30 mouse cellular contexts compared by ENCODE assay signal in the genomic region with DNA sequence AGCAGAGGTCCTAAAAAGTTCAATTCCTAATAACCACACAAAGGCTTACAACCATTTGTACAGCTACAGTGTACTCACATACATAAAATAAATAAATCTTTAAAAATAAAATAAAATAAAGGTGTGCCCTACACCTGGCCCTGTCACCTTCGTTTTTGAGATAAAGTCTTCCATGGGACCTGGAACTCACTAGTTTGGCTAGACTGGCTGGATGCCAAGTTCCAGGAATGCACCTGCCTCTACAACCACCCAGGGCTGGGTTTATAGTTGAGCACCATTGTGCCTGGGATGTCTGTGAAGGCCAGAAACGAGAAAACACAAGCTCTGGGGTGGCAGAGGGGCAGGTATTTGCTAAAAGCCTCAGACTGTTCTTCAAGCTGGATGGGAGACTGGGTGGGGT. TPM values are rescaled to one million over a fixed set of nuclear protein-coding genes. Genes with fewer than 3 reads are reported as not detected.
DNase-seq lines count a peak whose midpoint lies in the region; ATAC-seq and TF ChIP-seq lines count a peak whose summit lies in the region.
"Had no signal": no experiment of that assay in that cellular context is flagged by ENCODE, and none has a peak within 500 bp of the region (broad histone marks: within the 10 kb centered on the region; RNA-seq: fewer than 3 reads in every experiment).

No protein-coding gene starts in this region.

- H3K4me1 ChIP-seq in intestine, embryonic 16.5 days (ENCODE audit: control insufficient read depth, insufficient read depth, low read length): peaks cover 4% of the 10 kb centered on the region; the same call in 1 of the 2 replicates
- no peaks in the 10 kb centered on the region for H3K4me1 ChIP-seq in intestine, postnatal 0 days (replicated peaks; ENCODE audit: control insufficient read depth, insufficient read depth, low read length)
- peaks cover 18% of the 10 kb centered on the region for H3K4me1 ChIP-seq in lung, embryonic 15.5 days
- H3K4me1 ChIP-seq in lung, adult 2 months (ENCODE audit: control insufficient read depth, insufficient read depth, low read length): peaks cover 2% of the 10 kb centered on the region; the same call in 1 of the 2 replicates
- peaks cover 7% of the 10 kb centered on the region; the same call in 1 of the 2 replicates for H3K4me1 ChIP-seq in stomach, embryonic 15.5 days
- no peaks in the 10 kb centered on the region; the same call in 1 of the 2 replicates for H3K4me1 ChIP-seq in liver, embryonic 11.5 days (replicated peaks; ENCODE audit: control insufficient read depth, insufficient read depth, low read length)
- peaks cover 8% of the 10 kb centered on the region; the same call in 1 of the 2 replicates for H3K4me1 ChIP-seq in forebrain, embryonic 16.5 days (replicated peaks; ENCODE audit: control insufficient read depth, insufficient read depth, low read length)
- H3K4me1 ChIP-seq: heart, embryonic 15.5 days; hindbrain, embryonic 12.5 days; midbrain, embryonic 10.5 days; midbrain, embryonic 15.5 days had no signal

- H3K4me2 ChIP-seq in intestine, embryonic 16.5 days (ENCODE audit: low read depth, low read length): no peak overlapping the region
- H3K4me2 ChIP-seq in intestine, postnatal 0 days (replicated peaks; ENCODE audit: low read depth): no peak overlapping the region
- H3K4me2 ChIP-seq in lung, embryonic 15.5 days: no peak overlapping the region
- no peak overlapping the region for H3K4me2 ChIP-seq in stomach, embryonic 15.5 days
- H3K4me2 ChIP-seq in liver, embryonic 11.5 days: no peak overlapping the region
- no peak overlapping the region for H3K4me2 ChIP-seq in forebrain, embryonic 16.5 days (ENCODE audit: low read length)
- H3K4me2 ChIP-seq: forebrain, embryonic 13.5 days; heart, embryonic 15.5 days; hindbrain, embryonic 12.5 days; intestine, embryonic 15.5 days; limb, embryonic 12.5 days; midbrain, embryonic 15.5 days; neural tube, embryonic 15.5 days had no signal

- no peak for TF ChIP-seq POLR2A in lung, adult 2 months (IDR thresholded peaks at IDR 0.05; ENCODE audit: borderline replicate concordance, extremely low read depth, low read depth, low read length)

- WGBS in intestine, embryonic 16.5 days: 28% methylated on average over 2 of the region's 2 CpGs
- 19% methylated on average over 2 of the region's 2 CpGs for WGBS in intestine, postnatal 0 days
- WGBS in lung, embryonic 15.5 days: 21% methylated on average over 2 of the region's 2 CpGs
- 31% methylated on average over 2 of the region's 2 CpGs for WGBS in lung, adult 2 months
- 36% methylated on average over 2 of the region's 2 CpGs for WGBS in stomach, embryonic 15.5 days
- WGBS in liver, embryonic 11.5 days: 52% methylated on average over 2 of the region's 2 CpGs
- WGBS in forebrain, embryonic 16.5 days: 43% methylated on average over 2 of the region's 2 CpGs

- H3K36me3 ChIP-seq in intestine, embryonic 16.5 days (ENCODE audit: control insufficient read depth, insufficient read depth, low read length): no peaks in the 10 kb centered on the region
- H3K36me3 ChIP-seq in intestine, postnatal 0 days (ENCODE audit: control insufficient read depth, insufficient read depth): no peaks in the 10 kb centered on the region
- no peaks in the 10 kb centered on the region for H3K36me3 ChIP-seq in lung, embryonic 15.5 days
- H3K36me3 ChIP-seq in stomach, embryonic 15.5 days: no peaks in the 10 kb centered on the region
- no peaks in the 10 kb centered on the region for H3K36me3 ChIP-seq in liver, embryonic 11.5 days (ENCODE audit: control insufficient read depth, insufficient read depth, low read length)
- H3K36me3 ChIP-seq in forebrain, embryonic 16.5 days (ENCODE audit: control insufficient read depth, insufficient read depth): no peaks in the 10 kb centered on the region
- H3K36me3 ChIP-seq: heart, embryonic 15.5 days; hindbrain, embryonic 12.5 days; intestine, embryonic 15.5 days; limb, embryonic 12.5 days; midbrain, embryonic 10.5 days; midbrain, embryonic 15.5 days; neural tube, embryonic 15.5 days had no signal

- TF ChIP-seq CTCF in intestine, postnatal 0 days (IDR thresholded peaks at IDR 0.05; ENCODE audit: low read depth): no peak
- no peak for TF ChIP-seq CTCF in lung, adult 2 months (IDR thresholded peaks at IDR 0.05; ENCODE audit: insufficient read depth, low read length)

- DNase-seq in lung, adult 2 months: no peak
- DNase-seq in kidney, postnatal 10 days: peak; percentile 64
- DNase-seq in liver, embryonic 11.5 days (ENCODE audit: low spot score): no peak
- DNase-seq: adrenal gland, adult 2 months; cerebellum, adult 8-10 months; cerebellum, postnatal 25 days; gastrocnemius, postnatal 25 days; heart, adult 11 months; right cerebral cortex, postnatal 25 days; spleen, adult 18-20 months had no signal

- H3K27me3 ChIP-seq in intestine, embryonic 16.5 days (replicated peaks; ENCODE audit: control insufficient read depth, insufficient read depth, low read length): no peaks in the 10 kb centered on the region
- no peaks in the 10 kb centered on the region for H3K27me3 ChIP-seq in intestine, postnatal 0 days (replicated peaks; ENCODE audit: control insufficient read depth, insufficient read depth, low read length)
- H3K27me3 ChIP-seq in lung, embryonic 15.5 days: no peaks in the 10 kb centered on the region
- no peaks in the 10 kb centered on the region for H3K27me3 ChIP-seq in stomach, embryonic 15.5 days (replicated peaks)
- H3K27me3 ChIP-seq in liver, embryonic 11.5 days (replicated peaks; ENCODE audit: control insufficient read depth, insufficient read depth, low read length): no peaks in the 10 kb centered on the region
- no peaks in the 10 kb centered on the region for H3K27me3 ChIP-seq in forebrain, embryonic 16.5 days (replicated peaks; ENCODE audit: control insufficient read depth, insufficient read depth, low read length)
- H3K27me3 ChIP-seq: forebrain, embryonic 13.5 days; heart, embryonic 15.5 days; hindbrain, embryonic 12.5 days; intestine, embryonic 15.5 days; limb, embryonic 12.5 days; midbrain, embryonic 15.5 days; neural tube, embryonic 15.5 days had no signal

- peak; percentile 44; the same call in 1 of the 2 replicates for ATAC-seq in intestine, embryonic 16.5 days
- ATAC-seq in intestine, postnatal 0 days: no peak
- ATAC-seq in lung, embryonic 15.5 days (ENCODE audit: borderline replicate concordance, extremely low read depth, low FRiP score, low TSS enrichment): no peak; the same call in 1 of the 2 replicates
- ATAC-seq in stomach, embryonic 15.5 days (ENCODE audit: insufficient read depth, low FRiP score, low read depth): 0 out of 2 replicates have a peak, but pooled peaks have one; percentile 50
- ATAC-seq in liver, embryonic 11.5 days (replicated peaks; ENCODE audit: low FRiP score): no peak
- no peak for ATAC-seq in forebrain, embryonic 16.5 days
- ATAC-seq: activated CD4-positive, CD25-positive, alpha-beta regulatory T cell, adult 4 months; forebrain, embryonic 13.5 days; hindbrain, postnatal 0 days; intestine, embryonic 15.5 days; midbrain, embryonic 15.5 days had no signal

- no peaks in the 10 kb centered on the region for H3K9me3 ChIP-seq in intestine, embryonic 16.5 days (ENCODE audit: control insufficient read depth, low read length)
- H3K9me3 ChIP-seq in intestine, postnatal 0 days (ENCODE audit: control insufficient read depth): no peaks in the 10 kb centered on the region
- H3K9me3 ChIP-seq in lung, embryonic 15.5 days: no peaks in the 10 kb centered on the region
- H3K9me3 ChIP-seq in stomach, embryonic 15.5 days: no peaks in the 10 kb centered on the region
- H3K9me3 ChIP-seq in liver, embryonic 11.5 days (ENCODE audit: control insufficient read depth, low read length): no peaks in the 10 kb centered on the region
- H3K9me3 ChIP-seq in forebrain, embryonic 16.5 days (ENCODE audit: control insufficient read depth, low read length): no peaks in the 10 kb centered on the region
- H3K9me3 ChIP-seq: forebrain, embryonic 13.5 days; heart, embryonic 15.5 days; hindbrain, embryonic 12.5 days; intestine, embryonic 15.5 days; limb, embryonic 12.5 days; midbrain, embryonic 10.5 days; midbrain, embryonic 15.5 days; neural tube, embryonic 15.5 days had no signal

- no peak overlapping the region for H3K4me3 ChIP-seq in intestine, embryonic 16.5 days (ENCODE audit: low read length)
- no peak overlapping the region for H3K4me3 ChIP-seq in intestine, postnatal 0 days (ENCODE audit: low read depth, low read length)
- no peak overlapping the region for H3K4me3 ChIP-seq in lung, embryonic 15.5 days
- no peak overlapping the region for H3K4me3 ChIP-seq in lung, adult 2 months (replicated peaks; ENCODE audit: extremely low read depth, low read depth, low read length)
- H3K4me3 ChIP-seq in stomach, embryonic 15.5 days (replicated peaks): no peak overlapping the region
- no peak overlapping the region for H3K4me3 ChIP-seq in liver, embryonic 11.5 days (ENCODE audit: low read depth, low read length)
- no peak overlapping the region for H3K4me3 ChIP-seq in forebrain, embryonic 16.5 days (replicated peaks; ENCODE audit: low read length)
- H3K4me3 ChIP-seq: forebrain, embryonic 13.5 days; heart, embryonic 10.5 days; heart, embryonic 15.5 days; hindbrain, embryonic 12.5 days; intestine, embryonic 15.5 days; layer of hippocampus, adult 2 months; left cerebral cortex, adult 2 months; limb, embryonic 12.5 days; midbrain, embryonic 10.5 days; midbrain, embryonic 15.5 days; neural tube, embryonic 15.5 days had no signal

- no peak overlapping the region for H3K27ac ChIP-seq in intestine, embryonic 16.5 days (ENCODE audit: low read length)
- no peak overlapping the region for H3K27ac ChIP-seq in intestine, postnatal 0 days (ENCODE audit: low read depth, low read length)
- H3K27ac ChIP-seq in lung, embryonic 15.5 days: peak overlapping the region; percentile 29
- H3K27ac ChIP-seq in stomach, embryonic 15.5 days: peak overlapping the region; percentile 61
- no peak overlapping the region for H3K27ac ChIP-seq in liver, embryonic 11.5 days (ENCODE audit: low read depth, low read length)
- no peak overlapping the region for H3K27ac ChIP-seq in forebrain, embryonic 16.5 days (ENCODE audit: low read length)
- H3K27ac ChIP-seq: forebrain, embryonic 13.5 days; heart, embryonic 10.5 days; heart, embryonic 15.5 days; hindbrain, embryonic 12.5 days; hindbrain, postnatal 0 days; intestine, embryonic 15.5 days; layer of hippocampus, adult 2 months; left cerebral cortex, adult 2 months; limb, embryonic 12.5 days; midbrain, embryonic 10.5 days; midbrain, embryonic 15.5 days; neural tube, embryonic 15.5 days had no signal

- no peak overlapping the region for H3K9ac ChIP-seq in intestine, embryonic 16.5 days (ENCODE audit: low read depth, low read length)
- no peak overlapping the region for H3K9ac ChIP-seq in intestine, postnatal 0 days (ENCODE audit: low read depth, low read length)
- H3K9ac ChIP-seq in lung, embryonic 15.5 days: no peak overlapping the region
- no peak overlapping the region for H3K9ac ChIP-seq in stomach, embryonic 15.5 days
- no peak overlapping the region for H3K9ac ChIP-seq in liver, embryonic 11.5 days (ENCODE audit: low read depth, low read length)
- H3K9ac ChIP-seq in forebrain, embryonic 16.5 days (replicated peaks; ENCODE audit: low read depth, low read length): no peak overlapping the region
- H3K9ac ChIP-seq: forebrain, embryonic 13.5 days; heart, embryonic 15.5 days; hindbrain, embryonic 12.5 days; intestine, embryonic 15.5 days; limb, embryonic 12.5 days; midbrain, embryonic 15.5 days; neural tube, embryonic 15.5 days had no signal

RNA-seq across cellular contexts. Expression of a gene that starts 12.6 kb away (rescaled TPM):
- 11.2 and 11.8 TPM in 2 replicates for polyA plus RNA-seq in intestine, embryonic 16.5 days (2015; fragmentation: Nextera tagmentation; extraction: Ambion mirVana)
- polyA plus RNA-seq in intestine, postnatal 0 days (2015; fragmentation: Nextera tagmentation; extraction: Ambion mirVana): 12.8 and 14.0 TPM in 2 replicates
- 17.6 and 18.6 TPM in 2 replicates for polyA plus RNA-seq in lung, embryonic 15.5 days (2015; fragmentation: Nextera tagmentation; extraction: Ambion mirVana)
- polyA plus RNA-seq in lung, adult 2 months (2012; rRNA removed): 21.7 and 24.1 TPM in 2 replicates
- 13.2 and 13.5 TPM in 2 replicates for polyA plus RNA-seq in stomach, embryonic 15.5 days (2015; fragmentation: Nextera tagmentation; extraction: Ambion mirVana)
- polyA plus RNA-seq in liver, embryonic 11.5 days (2014; fragmentation: Nextera tagmentation; extraction: Ambion mirVana): 3.1 and 4.9 TPM in 2 replicates
- 5.3 and 6.2 TPM in 2 replicates for polyA plus RNA-seq in forebrain, embryonic 16.5 days (2015; fragmentation: Nextera tagmentation; extraction: Ambion mirVana)

RNA-seq across cellular contexts. Expression of a gene that starts 12.8 kb away (rescaled TPM):
- polyA plus RNA-seq in intestine, embryonic 16.5 days (2015; fragmentation: Nextera tagmentation; extraction: Ambion mirVana): 0.40 and 0.47 TPM in 2 replicates
- 0.12 and 0.22 TPM in 2 replicates for polyA plus RNA-seq in intestine, postnatal 0 days (2015; fragmentation: Nextera tagmentation; extraction: Ambion mirVana)
- polyA plus RNA-seq in lung, embryonic 15.5 days (2015; fragmentation: Nextera tagmentation; extraction: Ambion mirVana): 1.0 and 1.1 TPM in 2 replicates
- 4.2 and 5.2 TPM in 2 replicates for polyA plus RNA-seq in lung, adult 2 months (2012; rRNA removed)
- 0.32 and 0.46 TPM in 2 replicates for polyA plus RNA-seq in stomach, embryonic 15.5 days (2015; fragmentation: Nextera tagmentation; extraction: Ambion mirVana)
- polyA plus RNA-seq in liver, embryonic 11.5 days (2014; fragmentation: Nextera tagmentation; extraction: Ambion mirVana): not detected in 2 replicates
- polyA plus RNA-seq in forebrain, embryonic 16.5 days (2015; fragmentation: Nextera tagmentation; extraction: Ambion mirVana): 0.65 and 0.68 TPM in 2 replicates
- polyA plus RNA-seq: activated CD4-positive, CD25-positive, alpha-beta regulatory T cell, adult 4 months; C2C12; liver, adult 2 months had no signal

RNA-seq across cellular contexts. Expression of a gene that starts 56.7 kb away (rescaled TPM):
- polyA plus RNA-seq in intestine, embryonic 16.5 days (2015; fragmentation: Nextera tagmentation; extraction: Ambion mirVana): 35.9 and 41.3 TPM in 2 replicates
- polyA plus RNA-seq in intestine, postnatal 0 days (2015; fragmentation: Nextera tagmentation; extraction: Ambion mirVana): 6.8 and 7.9 TPM in 2 replicates
- 76.6 and 78.4 TPM in 2 replicates for polyA plus RNA-seq in lung, embryonic 15.5 days (2015; fragmentation: Nextera tagmentation; extraction: Ambion mirVana)
- polyA plus RNA-seq in lung, adult 2 months (2012; rRNA removed): 0.34 and 0.86 TPM in 2 replicates
- 40.4 and 47.7 TPM in 2 replicates for polyA plus RNA-seq in stomach, embryonic 15.5 days (2015; fragmentation: Nextera tagmentation; extraction: Ambion mirVana)
- polyA plus RNA-seq in liver, embryonic 11.5 days (2014; fragmentation: Nextera tagmentation; extraction: Ambion mirVana): 57.3 and 68.0 TPM in 2 replicates
- 27.2 and 33.2 TPM in 2 replicates for polyA plus RNA-seq in forebrain, embryonic 16.5 days (2015; fragmentation: Nextera tagmentation; extraction: Ambion mirVana)

Comparison
In these comparisons a context has a peak if more than half of its experiments do, and no peak if none do; other contexts are left out.
1. ATAC-seq: peak in intestine, embryonic 16.5 days (single experiment) and stomach, embryonic 15.5 days (single experiment); none in intestine, postnatal 0 days (single experiment), lung, embryonic 15.5 days (single experiment), liver, embryonic 11.5 days (single experiment) and forebrain, embryonic 16.5 days (single experiment).
2. H3K27ac ChIP-seq: peak in lung, embryonic 15.5 days (single experiment) and stomach, embryonic 15.5 days (single experiment); none in intestine, embryonic 16.5 days (single experiment), intestine, postnatal 0 days (single experiment), liver, embryonic 11.5 days (single experiment) and forebrain, embryonic 16.5 days (single experiment).